Comparison of ENCODE assay signal across 10 mouse cellular contexts in genomic region chr13:37967052-37967437, GRCm38 (mm10). TPM values are rescaled to one million over a fixed set of nuclear protein-coding genes. Genes with fewer than 3 reads are reported as not detected.
DNase-seq lines count a peak whose midpoint lies in the region; ATAC-seq and TF ChIP-seq lines count a peak whose summit lies in the region.
"Had no signal": no experiment of that assay in that cellular context is flagged by ENCODE, and none has a peak within 500 bp of the region (broad histone marks: within the 10 kb centered on the region; RNA-seq: fewer than 3 reads in every experiment).

No protein-coding gene starts in this region.

- H3K9ac ChIP-seq in limb, embryonic 15.5 days, result no peak overlapping the region

- TF ChIP-seq POLR2A in spleen, adult 2 months (IDR thresholded peaks at IDR 0.05; ENCODE audit: low read depth, low read length), result no peak
- no peak for TF ChIP-seq POLR2A in thymus, adult 2 months (IDR thresholded peaks at IDR 0.05; ENCODE audit: control insufficient read depth, extremely low read depth, insufficient read depth, low read length, poor library complexity)

- H3K27me3 ChIP-seq in spleen, adult 2 months (ENCODE audit: control insufficient read depth, insufficient read depth, low read length), result no peaks in the 10 kb centered on the region
- no peaks in the 10 kb centered on the region for H3K27me3 ChIP-seq in limb, embryonic 15.5 days
- no peaks in the 10 kb centered on the region for H3K27me3 ChIP-seq in thymus, adult 2 months (ENCODE audit: control insufficient read depth, insufficient read depth, low read length)

- TF ChIP-seq CTCF in spleen, adult 2 months (IDR thresholded peaks at IDR 0.05; ENCODE audit: extremely low read depth, insufficient read depth, insufficient read length, insufficient replicate concordance), result no peak
- TF ChIP-seq CTCF in thymus, adult 2 months (IDR thresholded peaks at IDR 0.05; ENCODE audit: borderline replicate concordance, control insufficient read depth, extremely low read depth, insufficient read depth, low read length, poor library complexity), result no peak

- ATAC-seq in limb, embryonic 15.5 days (ENCODE audit: insufficient number of reproducible peaks, low FRiP score, low TSS enrichment, low read depth), result no peak

- H3K4me2 ChIP-seq in limb, embryonic 15.5 days, result 0 out of 2 replicates have a peak overlapping the region, but pooled peaks have one; percentile 5

- H3K4me3 ChIP-seq in spleen, adult 2 months (ENCODE audit: extremely low read depth, insufficient read depth, insufficient read length), result no peak overlapping the region
- no peak overlapping the region for H3K4me3 ChIP-seq in limb, embryonic 15.5 days
- H3K4me3 ChIP-seq in thymus, adult 2 months (ENCODE audit: control insufficient read depth, insufficient read depth, low read length), result no peak overlapping the region

- 83% methylated on average over 12 of the region's 12 CpGs for WGBS in spleen, adult 2 months
- 26% methylated on average over 12 of the region's 12 CpGs for WGBS in limb, embryonic 15.5 days
- 93% methylated on average over 12 of the region's 12 CpGs for WGBS in thymus, adult 2 months

- no peak for DNase-seq in spleen, adult 2 months (ENCODE audit: low read depth in 1 of 2, low spot score in 2 of 2)
- DNase-seq in spleen, postnatal 36 days (ENCODE audit: low spot score in 2 of 2), result no peak
- DNase-seq in heart, postnatal 4 days, result peak; percentile 58
- no peak for DNase-seq in layer of hippocampus, postnatal 36 days
- DNase-seq in urinary bladder, postnatal 10 days (ENCODE audit: low spot score), result no peak
- no peak for DNase-seq in adrenal gland, adult 8-10 months
- no peak for DNase-seq in thymus, adult 2 months
- DNase-seq: adrenal gland, postnatal 10 days; right cerebral cortex, postnatal 4 days had no signal

- no peaks in the 10 kb centered on the region for H3K9me3 ChIP-seq in limb, embryonic 15.5 days

- no peaks in the 10 kb centered on the region for H3K36me3 ChIP-seq in spleen, adult 2 months (ENCODE audit: control insufficient read depth, insufficient read depth, low read length)
- H3K36me3 ChIP-seq in limb, embryonic 15.5 days, result no peaks in the 10 kb centered on the region
- no peaks in the 10 kb centered on the region for H3K36me3 ChIP-seq in thymus, adult 2 months (ENCODE audit: control insufficient read depth, insufficient read depth, low read length)

- H3K4me1 ChIP-seq in spleen, adult 2 months (ENCODE audit: control insufficient read depth, insufficient read depth, insufficient read length), result peaks cover 14% of the 10 kb centered on the region; the same call in 1 of the 2 replicates
- peaks cover 33% of the 10 kb centered on the region for H3K4me1 ChIP-seq in limb, embryonic 15.5 days
- peaks cover 5% of the 10 kb centered on the region for H3K4me1 ChIP-seq in thymus, adult 2 months (replicated peaks; ENCODE audit: control insufficient read depth, insufficient read depth, low read length)

- peak overlapping the region; percentile 18; the same call in 1 of the 2 replicates for H3K27ac ChIP-seq in spleen, adult 2 months (ENCODE audit: insufficient read depth, low read length)
- no peak overlapping the region for H3K27ac ChIP-seq in limb, embryonic 15.5 days
- H3K27ac ChIP-seq in thymus, adult 2 months (ENCODE audit: control insufficient read depth, insufficient read depth, low read length), result no peak overlapping the region

RNA-seq across cellular contexts. Expression of gene Ssr1, which starts 27.0 kb away (rescaled TPM):
- polyA plus RNA-seq in spleen, adult 2 months (2012; rRNA removed), result 3.9 and 4.1 TPM in 2 replicates
- 10 to 100 TPM; 93.1 to 98.7 TPM for total RNA-seq in heart, postnatal 4 days (2021)
- polyA plus RNA-seq in limb, embryonic 15.5 days (2015; fragmentation: Nextera tagmentation; extraction: Ambion mirVana), result 152 TPM in 2 replicates
- total RNA-seq in layer of hippocampus, postnatal 36 days (2021), result 10 to 100 TPM; 91.1 to 92.7 TPM
- total RNA-seq in adrenal gland, adult 8-10 months (2022), result 100 to 1,000 TPM; 154 to 167 (median 160) TPM
- 6.6 and 7.2 TPM in 2 replicates for polyA plus RNA-seq in thymus, adult 2 months (2012; rRNA removed)
